Mouse (Mus musculus) lung, postnatal 14 days (tissue): ENCODE measurements around the gene Mis18bp1.
"Not testable (repeated sequence)": the region's sequence is repeated elsewhere in the genome, so short reads cannot be mapped to it uniquely, and the experiment has no call there.

Experiments
- DNase-seq: peaks from one replicate; pipeline ENCODE4 v3.0.0; 2021

The Mis18bp1 gene

GRCm38 (mm10) chr12:65172021-65172951, at the start of gene Mis18bp1:
Mis18bp1 (minus strand) TSS chr12:65172604.
- DNase-seq, result peak; percentile 94

DNA sequence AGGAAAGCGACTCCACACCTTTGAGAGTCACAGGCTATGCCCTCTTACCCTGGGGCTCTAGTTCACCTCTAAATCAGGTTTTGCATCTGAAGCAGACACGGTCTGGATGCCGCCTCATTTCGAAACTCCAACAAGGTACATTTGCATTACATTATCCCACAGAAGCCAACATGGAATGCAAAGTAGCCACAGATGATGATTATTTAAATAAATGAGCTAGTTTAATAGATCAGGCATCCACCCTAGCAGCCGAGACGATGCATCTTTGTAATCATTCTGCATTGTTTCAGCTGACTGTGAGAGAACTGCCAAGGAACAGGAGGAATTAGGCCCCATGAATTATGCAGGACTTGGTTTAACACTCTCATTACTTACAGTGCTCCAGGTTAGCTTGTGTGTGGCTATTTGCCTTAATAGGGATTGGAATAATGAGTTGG, 44.0 kb upstream of the Mis18bp1 start:
- no peak for DNase-seq

- no peak for DNase-seq
Observed at GRCm38 (mm10) chr12:65206431-65206830, 34.0 kb upstream of the Mis18bp1 start.

- no peak for DNase-seq
Observed at GRCm38 (mm10) chr12:65201812-65202211, 29.4 kb upstream of the Mis18bp1 start.

- DNase-seq, result no peak
Observed at GRCm38 (mm10) chr12:65194003-65194530, 21.7 kb upstream of the Mis18bp1 start.

DNA sequence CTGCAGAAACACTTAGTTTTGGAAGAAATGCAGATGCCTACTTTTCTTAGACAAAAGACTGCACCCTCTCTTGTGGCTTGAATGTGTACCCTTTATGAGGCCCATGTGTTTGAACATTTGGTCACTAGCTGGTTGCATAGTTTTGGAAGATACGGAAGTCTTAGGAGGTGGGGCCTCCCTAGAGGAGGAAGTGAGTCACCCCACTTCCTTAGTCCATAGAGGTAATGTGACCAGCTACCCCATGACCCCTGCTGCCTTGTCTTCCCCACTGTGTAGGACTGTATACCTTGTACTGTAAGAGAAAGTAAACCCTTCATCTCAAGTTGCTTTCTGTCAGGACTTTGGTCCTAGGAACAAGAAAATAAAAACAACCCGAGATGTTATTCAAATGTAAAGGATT, 16.8 kb upstream of the Mis18bp1 start:
- no peak for DNase-seq

GRCm38 (mm10) chr12:65187365-65187764, 15.0 kb upstream of the Mis18bp1 start:
- no peak for DNase-seq

DNA sequence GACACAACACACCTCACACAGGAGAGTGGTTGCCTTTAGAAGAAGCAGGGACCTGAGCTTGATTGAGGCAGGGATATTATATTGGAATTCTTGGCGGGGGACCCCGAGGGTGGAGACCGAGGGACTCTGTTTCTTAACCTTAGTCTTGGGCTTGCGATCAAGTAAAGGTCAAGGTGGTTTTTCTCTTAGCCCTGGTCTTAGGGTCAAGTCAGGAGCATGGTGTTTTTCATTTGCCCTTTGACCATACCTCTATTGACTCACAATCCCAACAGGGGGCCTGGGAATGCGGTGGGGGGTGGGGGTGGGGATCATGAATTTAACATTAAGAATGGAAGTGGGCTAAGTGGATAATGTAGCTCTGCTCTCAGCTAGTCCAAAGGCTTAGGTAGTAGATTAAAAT, 1.3 kb upstream of the Mis18bp1 start:
- DNase-seq, result no peak

- DNase-seq, result peak; percentile 59
Observed at GRCm38 (mm10) chr12:65172959-65173358, 555 bp upstream of the Mis18bp1 start.

- not testable (repeated sequence) for DNase-seq
Observed at GRCm38 (mm10) chr12:65136121-65136520, 36.3 kb downstream of the Mis18bp1 start.

DNA sequence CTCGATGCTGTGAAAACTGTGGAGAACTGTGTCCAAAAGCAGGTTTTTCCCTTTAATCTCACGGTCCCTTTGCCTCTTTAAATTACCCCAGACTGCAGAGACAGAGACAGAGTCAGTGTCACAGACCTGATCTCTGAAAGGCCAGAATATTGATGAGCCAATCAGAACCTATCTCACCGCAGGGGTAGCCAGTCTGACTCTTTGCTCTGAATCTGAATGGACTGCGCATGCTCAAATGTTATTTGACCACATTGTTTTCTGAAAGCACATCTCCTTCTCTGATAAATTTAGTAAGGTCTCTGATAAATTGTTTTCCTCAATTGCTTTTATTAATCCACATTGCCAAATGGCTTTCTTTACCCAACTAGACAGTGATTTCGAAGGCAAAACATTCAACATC, 53.0 kb downstream of the Mis18bp1 start:
- DNase-seq, result no peak

- DNase-seq, result no peak
Observed at GRCm38 (mm10) chr12:65118968-65119367, 53.4 kb downstream of the Mis18bp1 start.

DNA sequence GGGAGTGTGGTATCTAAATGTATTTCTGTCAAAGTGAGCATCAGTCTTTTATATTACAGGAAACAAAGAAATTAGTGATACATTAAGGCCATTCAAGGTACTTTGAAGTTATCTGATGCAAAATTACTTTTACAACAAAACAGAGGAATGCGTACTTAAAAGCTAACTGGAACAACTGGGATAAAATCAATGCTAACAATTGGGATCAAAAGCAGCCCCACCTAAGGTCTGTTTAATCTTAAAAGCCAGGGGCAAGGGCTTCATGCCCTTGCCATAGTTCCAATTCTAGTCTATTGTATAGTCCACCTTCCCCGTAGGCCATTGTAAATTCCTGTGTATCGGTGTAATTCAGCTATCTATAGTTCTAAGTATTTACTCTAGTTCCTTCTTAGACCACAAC, 57.4 kb downstream of the Mis18bp1 start:
- not testable (repeated sequence) for DNase-seq

GRCm38 (mm10) chr12:65113925-65114324, 58.5 kb downstream of the Mis18bp1 start:
- no peak for DNase-seq

DNA sequence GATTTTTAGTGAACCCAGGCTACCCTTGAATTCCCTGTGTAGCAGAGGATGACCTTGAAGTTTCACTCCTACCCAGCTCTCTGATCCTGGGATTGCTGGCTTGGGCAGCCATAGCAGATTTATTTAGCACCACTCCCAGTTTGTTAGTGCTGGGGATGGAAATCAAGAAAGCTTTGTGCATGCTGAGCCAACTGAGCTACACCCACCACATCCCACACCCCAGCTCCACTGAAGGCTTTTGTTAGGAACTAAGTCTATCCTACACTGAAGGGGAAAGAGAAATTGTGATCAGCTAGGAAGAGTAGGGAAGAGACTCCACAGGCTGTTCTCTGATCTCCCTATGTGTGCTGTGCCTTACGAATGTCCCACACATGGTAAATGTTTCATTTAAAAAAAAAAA, 59.6 kb downstream of the Mis18bp1 start:
- DNase-seq, result no peak

- no peak for DNase-seq
Observed at GRCm38 (mm10) chr12:65111503-65111902, 60.9 kb downstream of the Mis18bp1 start.

- no peak for DNase-seq
Observed at GRCm38 (mm10) chr12:65108746-65109145, 63.7 kb downstream of the Mis18bp1 start.
